In genomic region chr19:52812046-52812445, GRCm38 (mm10) we compare ENCODE assay signal across 15 mouse cellular contexts.
"Had no signal": no experiment of that assay in that cellular context is flagged by ENCODE, and none has a peak within 500 bp of the region (broad histone marks: within the 10 kb centered on the region; RNA-seq: fewer than 3 reads in every experiment).

No protein-coding gene starts in this region.

- H3K4me2 ChIP-seq: kidney, embryonic 15.5 days; liver, embryonic 12.5 days; lung, embryonic 14.5 days; midbrain, embryonic 11.5 days; midbrain, embryonic 15.5 days; neural tube, embryonic 12.5 days had no signal

- H3K9me3 ChIP-seq: kidney, embryonic 15.5 days; limb, embryonic 10.5 days; liver, embryonic 12.5 days; megakaryocyte, embryonic 14.5 days; midbrain, embryonic 15.5 days; neural tube, embryonic 12.5 days had no signal

- H3K4me3 ChIP-seq: kidney, embryonic 15.5 days; limb, embryonic 10.5 days; liver, embryonic 12.5 days; megakaryocyte, embryonic 14.5 days; midbrain, embryonic 15.5 days; neural tube, embryonic 12.5 days had no signal

- H3K27ac ChIP-seq: kidney, embryonic 15.5 days; limb, embryonic 10.5 days; liver, embryonic 12.5 days; macrophage; midbrain, embryonic 15.5 days; neural tube, embryonic 12.5 days; stomach, postnatal 0 days had no signal

- H3K36me3 ChIP-seq: kidney, embryonic 15.5 days; limb, embryonic 10.5 days; liver, embryonic 12.5 days; midbrain, embryonic 15.5 days; neural tube, embryonic 12.5 days had no signal

- H3K4me1 ChIP-seq: kidney, embryonic 15.5 days; limb, embryonic 10.5 days; liver, embryonic 12.5 days; megakaryocyte, embryonic 14.5 days; midbrain, embryonic 15.5 days; neural tube, embryonic 12.5 days had no signal

- ATAC-seq: liver, embryonic 12.5 days; midbrain, embryonic 15.5 days had no signal

- H3K9ac ChIP-seq: kidney, embryonic 15.5 days; liver, embryonic 12.5 days; lung, embryonic 14.5 days; midbrain, embryonic 15.5 days; neural tube, embryonic 12.5 days had no signal

- DNase-seq: kidney, adult 2 months; kidney, postnatal 14 days; lung, embryonic 14.5 days; lung, postnatal 10 days; right cerebral cortex, postnatal 25 days; thymus, postnatal 4 days had no signal

- H3K27me3 ChIP-seq: kidney, embryonic 15.5 days; liver, embryonic 12.5 days; megakaryocyte, embryonic 14.5 days; midbrain, embryonic 15.5 days; neural tube, embryonic 12.5 days had no signal
